Mouse (Mus musculus): ENCODE results near the gene Prss2.
"Not testable (repeated sequence)": the region's sequence is repeated elsewhere in the genome, so short reads cannot be mapped to it uniquely, and the experiment has no call there.

Prss2 gene

GRCm38 (mm10) chr6:41556389-41556788 is 34.8 kb downstream of the Prss2 start:
- peak; percentile 54 for DNase-seq (ENCODE audit: low spot score)

DNA sequence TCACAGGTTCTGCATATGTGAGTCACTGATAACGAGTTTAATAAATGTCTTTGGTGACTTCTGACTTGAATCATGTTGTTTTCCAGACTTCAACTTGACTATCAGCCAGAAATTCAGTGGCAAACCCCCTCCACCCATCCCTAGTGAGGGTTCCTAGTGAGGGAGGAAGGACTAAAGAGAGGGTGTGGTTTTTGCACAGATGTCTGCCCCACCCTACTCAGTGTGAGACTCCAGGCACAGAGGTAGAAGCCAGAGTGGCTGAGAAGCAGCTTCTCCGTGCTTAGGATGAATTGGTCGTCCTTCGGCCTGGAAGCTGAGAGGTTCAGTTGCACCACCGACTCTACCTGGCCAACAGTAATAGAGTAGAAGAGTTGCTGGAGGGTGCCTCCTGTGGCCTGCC is 35.9 kb downstream of the Prss2 start:
- DNase-seq (ENCODE audit: low spot score), result no peak

GRCm38 (mm10) chr6:41558271-41558670 is 36.7 kb downstream of the Prss2 start:
- no peak for DNase-seq (ENCODE audit: low spot score)

DNA sequence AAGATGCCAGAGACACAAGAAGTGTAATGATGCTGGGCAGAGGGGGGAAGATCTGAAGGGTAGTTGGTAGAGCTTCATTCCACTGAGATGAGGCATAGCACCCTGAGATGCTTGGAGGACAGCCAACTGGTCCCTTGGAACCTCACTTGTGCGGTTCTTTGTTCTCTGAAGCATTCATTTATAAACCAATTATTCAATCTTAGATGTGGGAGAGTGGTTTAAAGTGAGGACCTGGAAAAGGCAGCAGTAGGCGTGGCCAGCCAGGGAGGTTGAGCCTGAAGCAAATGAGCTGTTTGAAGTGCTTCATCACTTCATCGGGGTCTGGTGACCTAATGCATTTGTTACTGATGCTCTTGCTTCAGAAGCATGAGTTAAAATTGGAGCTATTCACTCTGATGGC is 37.7 kb downstream of the Prss2 start:
- DNase-seq (ENCODE audit: low spot score), result no peak

DNA sequence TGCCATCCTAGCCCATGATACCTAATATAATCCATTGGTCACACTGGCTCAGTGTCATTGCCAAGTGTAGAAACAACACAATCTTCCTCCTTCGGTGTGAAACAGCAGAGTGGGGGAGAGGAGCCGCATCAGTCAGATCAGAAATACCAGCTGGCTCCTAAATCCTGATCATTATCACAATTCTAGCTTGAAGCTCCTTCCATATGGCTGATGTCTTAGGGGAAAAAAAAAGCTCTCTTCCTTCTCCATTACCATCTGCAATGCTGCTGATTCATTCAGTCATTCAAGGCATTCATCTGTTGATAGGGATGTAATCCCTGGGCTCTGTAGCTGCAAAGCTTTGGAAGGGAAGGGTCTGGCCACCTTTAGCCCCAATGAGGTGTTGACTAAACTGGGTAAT is 38.7 kb downstream of the Prss2 start:
- DNase-seq (ENCODE audit: low spot score), result no peak

GRCm38 (mm10) chr6:41562598-41562997 is 41.0 kb downstream of the Prss2 start:
- DNase-seq (ENCODE audit: low spot score), result no peak

GRCm38 (mm10) chr6:41563104-41563951 is 41.7 kb downstream of the Prss2 start:
- not testable (repeated sequence) for DNase-seq (ENCODE audit: low spot score)

DNA sequence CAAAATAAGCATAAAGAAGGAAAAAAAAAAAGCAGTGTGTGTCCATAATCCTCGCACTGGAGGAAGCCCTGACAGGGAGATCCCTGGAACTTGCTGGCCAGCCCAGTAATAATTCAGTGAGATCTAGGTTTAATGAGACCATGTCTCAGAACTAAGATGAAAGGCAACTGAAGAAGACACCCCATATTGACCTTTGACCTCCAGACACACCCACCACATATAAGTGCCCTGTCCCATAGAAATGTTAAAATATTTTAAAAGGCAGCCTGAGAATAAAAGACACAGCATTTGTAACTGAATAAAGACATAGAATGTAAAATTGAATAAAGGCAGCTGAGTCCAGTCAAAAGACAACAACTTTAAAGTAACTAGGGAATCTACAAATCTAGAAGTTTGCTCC is 43.7 kb downstream of the Prss2 start:
- no peak for DNase-seq (ENCODE audit: low spot score)

DNA sequence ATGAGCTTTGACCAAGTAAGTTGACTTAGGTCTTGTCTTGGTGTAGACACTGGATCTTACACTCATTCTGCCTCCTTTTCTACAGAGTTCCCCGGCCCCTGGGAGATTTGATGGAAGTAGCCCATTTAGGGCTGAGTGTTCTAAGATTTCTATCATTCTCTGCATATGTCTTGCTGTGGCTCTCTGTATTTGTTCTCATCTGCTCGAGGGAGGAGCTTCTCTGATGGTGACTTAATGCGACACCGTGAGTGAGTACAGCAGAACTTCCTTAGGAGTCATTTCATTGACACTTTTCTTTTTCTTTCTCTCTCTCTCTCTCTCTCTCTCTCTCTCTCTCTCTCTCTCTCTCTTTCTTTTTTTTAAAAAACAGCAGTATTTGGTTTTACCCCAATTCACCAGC is 45.4 kb downstream of the Prss2 start:
- DNase-seq (ENCODE audit: low spot score), result no peak

DNA sequence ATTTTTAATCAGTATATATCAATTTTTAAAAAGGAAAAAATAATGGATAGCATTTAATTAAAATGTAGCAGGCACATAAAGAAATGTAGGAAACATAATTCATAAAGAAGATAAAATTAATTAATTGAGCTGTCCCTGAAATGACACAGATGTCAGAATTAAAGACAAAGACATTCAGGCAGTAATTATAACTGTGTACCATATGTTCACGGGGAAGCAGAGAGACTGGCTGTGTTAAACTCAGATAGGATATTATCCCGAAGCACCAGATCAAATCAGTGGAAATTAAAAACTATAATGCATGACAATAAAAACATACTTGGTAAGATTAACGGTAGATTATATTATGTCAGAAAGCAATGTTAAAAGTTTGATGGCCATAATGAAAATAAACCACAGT is 47.5 kb downstream of the Prss2 start:
- no peak for DNase-seq (ENCODE audit: low spot score)
